Mouse (Mus musculus) hindbrain, embryonic 15.5 days (tissue): ENCODE results near the gene Bmp2. TPM values are rescaled to one million over a fixed set of nuclear protein-coding genes. Genes with fewer than 3 reads are reported as not detected.

Experiments used
- ATAC-seq: fragments of 200-750 bp; cut with Nextera tagmentation; 2 replicates; pipeline ENCODE4 v1.8.0; 2017; ENCODE audit warnings: low read depth, moderate number of reproducible peaks, moderate TSS enrichment; ENCODE audit not compliant: low FRiP score
- H3K27ac ChIP-seq: fragments of 300-500 bp; sonication (generic); replicated peaks from 2 replicates; pipeline ENCODE4 v1.5.1; 2015; ENCODE audit warnings: mild to moderate bottlenecking, inconsistent platforms
- H3K27me3 ChIP-seq: fragments of 300-500 bp; sonication (generic); 2 replicates; pipeline ENCODE4 v1.6.1; 2015; ENCODE audit warnings: control low read depth, inconsistent platforms
- H3K36me3 ChIP-seq: fragments of 300-500 bp; sonication (generic); 2 replicates; pipeline ENCODE4 v1.6.1; 2015; ENCODE audit warnings: control low read depth, inconsistent platforms
- H3K4me1 ChIP-seq: fragments of 300-500 bp; sonication (generic); replicated peaks from 2 replicates; pipeline ENCODE4 v1.6.1; 2015; ENCODE audit warnings: control low read depth, inconsistent platforms
- H3K4me2 ChIP-seq: fragments of 300-500 bp; sonication (generic); 2 replicates; pipeline ENCODE4 v1.6.1; 2015; ENCODE audit warnings: moderate library complexity, mild to moderate bottlenecking, inconsistent platforms
- H3K4me3 ChIP-seq: fragments of 300-500 bp; sonication (generic); 2 replicates; pipeline ENCODE4 v1.5.1; 2015; ENCODE audit warnings: mild to moderate bottlenecking, inconsistent platforms
- H3K9ac ChIP-seq: fragments of 300-500 bp; sonication (generic); 2 replicates; pipeline ENCODE4 v1.6.1; 2015; ENCODE audit warnings: inconsistent platforms
- H3K9me3 ChIP-seq: fragments of 300-500 bp; sonication (generic); 2 replicates; pipeline ENCODE4 v1.6.1; 2016; ENCODE audit warnings: control low read depth, inconsistent platforms
- WGBS: fragments of 180-500 bp; shearing (Covaris S2); methylation state at CpG from one replicate; pipeline ENCODE4 v1.1.7; 2015; 5-methylcytosine and 5-hydroxymethylcytosine counted together
- polyA plus RNA-seq: library from polyadenylated mRNA; unstranded; fragments of >200 nt; fragmentation: Nextera tagmentation; extraction: Ambion mirVana; gene quantifications from 2 replicates; pipeline ENCODE4 v1.2.1, GENCODE M21; 2015

Gene Bmp2
- polyA plus RNA-seq, 1 experiment from 2014 or later: 3.6 TPM

DNA sequence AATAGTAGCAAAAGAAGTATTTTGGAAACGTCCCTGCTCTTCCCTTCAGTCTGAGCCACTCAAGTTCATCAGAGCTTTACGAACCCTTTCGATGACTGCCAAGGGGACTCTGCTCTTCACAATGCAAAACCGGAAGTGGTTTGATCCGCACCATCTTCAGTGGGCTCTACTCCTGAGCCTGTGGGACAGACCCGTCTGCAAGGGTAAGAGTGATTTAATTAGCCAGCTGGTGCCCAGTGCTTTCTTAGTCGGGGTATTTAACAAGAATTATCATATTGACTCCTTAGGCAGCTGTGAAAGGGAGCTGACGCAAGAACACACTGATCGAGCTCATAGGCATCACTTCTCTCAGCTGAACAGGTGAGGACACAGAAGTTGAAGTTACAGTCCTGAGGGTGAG is 16.5 kb upstream of the Bmp2 start:
- Histone ChIP-seq H3K4me2 (no peak overlapping the region), H3K27me3 (no peaks in the 10 kb centered on the region), H3K36me3 (no peaks in the 10 kb centered on the region), H3K4me3 (no peak overlapping the region), H3K27ac (no peak overlapping the region), H3K4me1 (no peaks in the 10 kb centered on the region), H3K9ac (no peak overlapping the region), H3K9me3 (no peaks in the 10 kb centered on the region)
- WGBS: 59% methylated on average over 9 of the region's 9 CpGs
- ATAC-seq: no peak

DNA sequence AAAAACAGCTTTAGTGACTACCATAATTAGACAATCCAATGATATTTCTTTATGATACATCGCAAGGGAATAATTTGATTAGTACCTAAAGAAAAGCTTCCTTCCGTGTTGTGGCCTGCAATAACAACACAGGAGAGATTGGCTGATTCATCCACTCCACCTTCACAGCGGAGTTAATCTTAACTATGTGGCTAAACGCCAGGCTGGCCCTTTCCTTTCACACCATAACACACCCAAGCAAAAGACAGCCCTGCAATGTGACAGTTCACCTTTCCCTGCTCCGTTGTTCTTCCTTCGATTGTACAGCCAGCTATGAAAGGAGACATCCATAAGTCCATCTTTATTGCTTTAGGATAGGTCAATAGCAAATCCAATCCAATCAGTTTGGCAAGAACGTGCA is 15.1 kb upstream of the Bmp2 start:
- Histone ChIP-seq H3K27me3 (no peaks in the 10 kb centered on the region), H3K9me3 (no peaks in the 10 kb centered on the region), H3K9ac (no peak overlapping the region), H3K4me3 (no peak overlapping the region), H3K27ac (no peak overlapping the region), H3K4me1 (no peaks in the 10 kb centered on the region), H3K4me2 (no peak overlapping the region), H3K36me3 (no peaks in the 10 kb centered on the region)
- no peak for ATAC-seq
- WGBS: 94% methylated on average over 7 of the region's 7 CpGs

- WGBS: 59% methylated on average over 1 of the region's 1 CpGs
- Histone ChIP-seq H3K9ac (no peak overlapping the region), H3K4me3 (no peak overlapping the region), H3K9me3 (no peaks in the 10 kb centered on the region), H3K36me3 (no peaks in the 10 kb centered on the region), H3K27ac (no peak overlapping the region), H3K27me3 (no peaks in the 10 kb centered on the region), H3K4me2 (no peak overlapping the region), H3K4me1 (no peaks in the 10 kb centered on the region)
- no peak for ATAC-seq
Measured at GRCm38 (mm10) chr2:133540702-133541101, 11.3 kb upstream of the Bmp2 start.

DNA sequence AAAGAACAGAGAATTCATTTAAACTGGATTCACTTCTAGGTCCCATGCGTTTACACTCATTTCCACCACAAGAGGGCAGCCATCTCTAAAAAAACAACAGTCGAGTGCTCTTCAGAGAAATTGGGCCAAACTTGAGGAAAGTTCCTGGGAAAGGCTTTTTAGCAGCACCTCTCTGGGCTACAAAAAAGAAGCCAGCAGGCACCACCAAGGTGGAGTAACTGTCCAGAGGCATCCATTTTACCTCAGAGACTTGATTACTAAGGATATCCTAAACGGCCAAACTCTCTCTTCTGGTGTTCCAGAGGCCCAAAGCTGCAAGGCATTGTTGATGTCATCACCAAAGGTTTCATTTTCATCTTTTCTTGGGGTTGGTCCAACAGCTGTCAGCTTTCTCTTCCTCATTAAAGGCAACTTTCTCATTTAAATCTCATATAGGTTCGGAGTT is 1.7 kb upstream of the Bmp2 start:
- peaks cover 38% of the 10 kb centered on the region for H3K27me3 ChIP-seq
- H3K4me3 ChIP-seq: no peak overlapping the region
- H3K4me1 ChIP-seq: peaks cover 26% of the 10 kb centered on the region
- 35% methylated on average over 4 of the region's 4 CpGs for WGBS
- no peaks in the 10 kb centered on the region for H3K36me3 ChIP-seq
- no peak overlapping the region for H3K9ac ChIP-seq
- no peaks in the 10 kb centered on the region for H3K9me3 ChIP-seq
- no peak for ATAC-seq
- no peak overlapping the region for H3K27ac ChIP-seq
- no peak overlapping the region for H3K4me2 ChIP-seq

DNA sequence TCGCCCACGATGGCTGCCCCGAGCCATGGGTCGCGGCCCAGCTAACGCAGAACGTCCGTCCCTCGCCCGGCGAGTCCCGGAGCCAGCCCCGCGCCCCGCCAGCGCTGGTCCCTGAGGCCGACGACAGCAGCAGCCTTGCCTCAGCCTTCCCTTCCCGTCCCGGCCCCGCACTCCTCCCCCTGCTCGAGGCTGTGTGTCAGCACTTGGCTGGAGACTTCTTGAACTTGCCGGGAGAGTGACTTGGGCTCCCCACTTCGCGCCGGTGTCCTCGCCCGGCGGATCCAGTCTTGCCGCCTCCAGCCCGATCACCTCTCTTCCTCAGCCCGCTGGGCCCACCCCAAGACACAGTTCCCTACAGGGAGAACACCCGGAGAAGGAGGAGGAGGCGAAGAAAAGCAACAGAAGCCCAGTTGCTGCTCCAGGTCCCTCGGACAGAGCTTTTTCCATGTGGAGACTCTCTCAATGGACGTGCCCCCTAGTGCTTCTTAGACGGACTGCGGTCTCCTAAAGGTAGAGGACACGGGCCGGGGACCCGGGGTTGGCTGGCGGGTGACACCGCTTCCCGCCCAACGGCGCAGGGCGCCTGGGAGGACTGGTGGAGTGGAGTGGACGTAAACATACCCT is 995 bp downstream of the Bmp2 start:
- Histone ChIP-seq H3K4me3 (peak overlapping the region; percentile 67), H3K4me1 (peaks cover 26% of the 10 kb centered on the region), H3K4me2 (peak overlapping the region; percentile 95), H3K9ac (peak overlapping the region; percentile 53), H3K27me3 (peaks cover 56% of the 10 kb centered on the region), H3K27ac (no peak overlapping the region), H3K9me3 (no peaks in the 10 kb centered on the region), H3K36me3 (no peaks in the 10 kb centered on the region)
- peak; percentile 20; the same call in 1 of the 2 replicates for ATAC-seq
- WGBS: 1% methylated on average over 48 of the region's 48 CpGs

DNA sequence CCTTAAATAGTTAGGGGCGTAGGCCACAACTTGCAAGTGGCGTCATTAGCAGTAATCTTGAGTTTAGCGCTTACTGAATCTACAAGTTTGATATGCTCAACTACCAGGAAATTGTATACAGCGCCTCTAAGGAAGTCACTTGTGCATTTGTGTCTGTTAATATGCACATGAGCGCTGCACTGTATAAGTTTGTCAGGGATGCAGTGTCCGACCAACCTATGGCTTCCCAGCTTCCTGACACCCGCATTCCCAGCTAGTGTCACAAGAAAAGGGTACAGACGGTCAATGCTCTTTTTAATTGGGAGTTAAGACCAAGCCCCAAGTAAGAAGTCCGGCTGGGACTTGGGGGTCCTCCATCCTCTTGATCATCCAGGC is 1.9 kb downstream of the Bmp2 start:
- Histone ChIP-seq H3K4me3 (peak overlapping the region; percentile 67), H3K4me2 (peak overlapping the region; percentile 95), H3K36me3 (no peaks in the 10 kb centered on the region), H3K9ac (peak overlapping the region; percentile 39; the same call in 1 of the 2 replicates), H3K27ac (no peak overlapping the region), H3K4me1 (peaks cover 26% of the 10 kb centered on the region), H3K9me3 (no peaks in the 10 kb centered on the region), H3K27me3 (peaks cover 56% of the 10 kb centered on the region)
- 35% methylated on average over 9 of the region's 9 CpGs for WGBS
- ATAC-seq: no peak

DNA sequence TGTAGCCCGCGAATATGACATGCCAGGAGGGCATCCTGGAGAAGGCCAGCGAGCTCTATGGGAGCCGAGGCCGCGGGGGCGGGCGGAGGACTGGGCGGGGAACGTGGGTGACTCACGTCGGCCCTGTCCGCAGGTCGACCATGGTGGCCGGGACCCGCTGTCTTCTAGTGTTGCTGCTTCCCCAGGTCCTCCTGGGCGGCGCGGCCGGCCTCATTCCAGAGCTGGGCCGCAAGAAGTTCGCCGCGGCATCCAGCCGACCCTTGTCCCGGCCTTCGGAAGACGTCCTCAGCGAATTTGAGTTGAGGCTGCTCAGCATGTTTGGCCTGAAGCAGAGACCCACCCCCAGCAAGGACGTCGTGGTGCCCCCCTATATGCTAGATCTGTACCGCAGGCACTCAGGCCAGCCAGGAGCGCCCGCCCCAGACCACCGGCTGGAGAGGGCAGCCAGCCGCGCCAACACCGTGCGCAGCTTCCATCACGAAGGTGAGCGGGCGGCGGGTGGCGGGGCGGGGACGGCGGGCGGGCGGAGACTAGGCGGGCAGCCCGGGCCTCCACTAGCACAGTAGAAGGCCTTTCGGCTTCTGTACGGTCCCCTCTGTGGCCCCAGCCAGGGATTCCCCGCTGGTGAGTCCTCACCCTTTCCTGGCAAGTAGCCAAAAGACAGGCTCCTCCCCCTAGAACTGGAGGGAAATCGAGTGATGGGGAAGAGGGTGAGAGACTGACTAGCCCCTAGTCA is 2.5 kb downstream of the Bmp2 start:
- no peaks in the 10 kb centered on the region for H3K36me3 ChIP-seq
- ATAC-seq: peak; percentile 63
- peaks cover 56% of the 10 kb centered on the region for H3K27me3 ChIP-seq
- H3K4me1 ChIP-seq: peaks cover 26% of the 10 kb centered on the region
- WGBS: under 1% methylated on average over 55 of the region's 55 CpGs
- no peak overlapping the region for H3K27ac ChIP-seq
- H3K9ac ChIP-seq: peak overlapping the region; percentile 39
- peak overlapping the region; percentile 67 for H3K4me3 ChIP-seq
- H3K4me2 ChIP-seq: peak overlapping the region; percentile 95
- H3K9me3 ChIP-seq: no peaks in the 10 kb centered on the region

DNA sequence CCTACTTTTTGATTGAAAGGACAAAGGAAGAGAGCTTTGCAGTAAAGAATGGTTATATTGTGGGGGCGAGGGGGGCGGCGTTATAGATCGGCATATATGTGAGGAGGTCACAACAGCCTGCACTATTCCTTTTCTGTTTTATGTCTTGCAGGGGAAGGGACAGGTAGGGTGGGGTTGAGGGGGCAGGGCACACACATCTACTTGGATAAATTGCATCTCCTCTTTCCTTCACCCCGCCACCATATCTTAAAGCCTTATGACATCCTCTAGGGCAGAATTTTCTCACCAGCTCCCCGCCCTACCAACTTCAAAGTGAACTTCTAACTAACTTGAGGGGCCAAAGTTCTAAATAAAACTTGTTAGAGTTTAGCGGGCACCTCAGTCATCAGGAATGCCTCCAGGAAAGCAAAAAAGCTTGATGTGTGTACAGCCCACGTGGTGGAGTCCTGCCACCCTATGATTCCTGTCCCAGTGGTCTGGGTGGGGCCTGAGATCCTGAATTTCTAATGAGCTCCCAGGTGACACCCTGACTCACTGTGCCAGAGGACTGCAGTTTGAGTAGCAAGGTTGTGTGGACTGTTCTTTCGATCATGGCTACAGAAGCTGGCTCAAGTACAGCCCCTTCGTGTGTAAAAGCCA is 12.4 kb downstream of the Bmp2 start:
- Histone ChIP-seq H3K36me3 (no peaks in the 10 kb centered on the region), H3K4me1 (no peaks in the 10 kb centered on the region), H3K9me3 (no peaks in the 10 kb centered on the region), H3K4me2 (no peak overlapping the region), H3K27me3 (no peaks in the 10 kb centered on the region), H3K27ac (no peak overlapping the region), H3K4me3 (no peak overlapping the region), H3K9ac (no peak overlapping the region)
- ATAC-seq: no peak
- 86% methylated on average over 10 of the region's 10 CpGs for WGBS

DNA sequence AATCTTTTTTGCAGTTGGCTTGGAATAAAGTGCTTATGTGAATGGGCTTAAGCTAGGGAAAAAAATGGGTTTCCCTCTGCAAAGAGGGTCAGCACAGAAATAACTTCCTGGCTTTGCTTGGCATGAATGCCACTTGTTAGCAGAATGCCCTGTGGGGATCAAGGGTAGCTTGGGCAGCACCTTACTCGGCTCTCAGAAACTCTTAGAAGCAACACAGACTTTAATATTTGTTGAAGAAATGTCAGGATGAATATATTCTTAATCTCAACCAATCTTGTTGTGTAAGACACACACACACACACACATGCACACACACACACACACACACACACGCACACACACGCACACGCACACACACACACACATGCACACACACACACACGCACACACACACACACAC is 13.5 kb downstream of the Bmp2 start:
- H3K4me2 ChIP-seq: no peak overlapping the region
- no peaks in the 10 kb centered on the region for H3K4me1 ChIP-seq
- H3K27ac ChIP-seq: no peak overlapping the region
- WGBS: 83% methylated on average over 5 of the region's 5 CpGs
- ATAC-seq: no peak
- H3K27me3 ChIP-seq: no peaks in the 10 kb centered on the region
- H3K9me3 ChIP-seq: no peaks in the 10 kb centered on the region
- no peak overlapping the region for H3K9ac ChIP-seq
- no peak overlapping the region for H3K4me3 ChIP-seq
- H3K36me3 ChIP-seq: no peaks in the 10 kb centered on the region

DNA sequence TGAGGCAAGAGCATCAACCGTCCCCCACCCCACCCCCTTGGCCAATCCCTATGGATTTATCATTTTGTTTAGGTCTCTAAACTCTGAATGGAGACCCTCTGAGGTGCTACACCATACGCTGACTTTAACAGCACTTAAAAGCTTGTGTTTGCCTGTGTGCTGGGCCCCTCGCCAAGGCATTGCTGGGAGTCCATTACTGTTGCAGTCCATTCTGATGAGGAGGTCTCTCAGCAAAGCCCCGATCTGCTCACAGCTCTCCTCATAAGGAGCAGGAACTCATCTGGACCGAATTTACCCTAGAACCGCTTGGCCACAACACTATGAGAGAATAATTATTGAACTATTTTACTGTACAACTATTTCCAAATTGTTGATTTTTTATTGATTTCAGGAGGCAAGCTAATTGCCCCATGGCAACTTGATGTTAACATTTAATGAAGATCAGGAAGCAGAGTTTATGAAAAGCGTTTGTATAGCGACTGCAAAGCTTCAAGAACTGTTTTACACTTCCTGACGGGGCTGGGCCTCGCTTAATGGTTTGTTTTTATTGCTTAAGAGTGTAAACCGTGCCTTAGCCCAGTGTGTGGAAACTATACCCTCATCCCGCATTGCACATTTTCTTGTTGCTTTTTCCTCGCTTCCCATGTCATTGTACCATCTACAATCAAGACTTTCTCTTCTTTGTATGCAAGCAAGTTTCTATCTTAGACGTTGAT is 14.2 kb downstream of the Bmp2 start:
- H3K4me1 ChIP-seq: no peaks in the 10 kb centered on the region
- no peaks in the 10 kb centered on the region for H3K9me3 ChIP-seq
- no peaks in the 10 kb centered on the region for H3K36me3 ChIP-seq
- H3K4me3 ChIP-seq: no peak overlapping the region
- no peak overlapping the region for H3K9ac ChIP-seq
- WGBS: 76% methylated on average over 14 of the region's 14 CpGs
- no peak overlapping the region for H3K27ac ChIP-seq
- H3K4me2 ChIP-seq: no peak overlapping the region
- H3K27me3 ChIP-seq: no peaks in the 10 kb centered on the region
- no peak for ATAC-seq

- H3K4me3 ChIP-seq: no peak overlapping the region
- H3K4me2 ChIP-seq: no peak overlapping the region
- H3K9ac ChIP-seq: no peak overlapping the region
- 62% methylated on average over 12 of the region's 12 CpGs for WGBS
- H3K4me1 ChIP-seq: peaks cover 5% of the 10 kb centered on the region
- no peak overlapping the region for H3K27ac ChIP-seq
- H3K36me3 ChIP-seq: no peaks in the 10 kb centered on the region
- no peak for ATAC-seq
- H3K9me3 ChIP-seq: no peaks in the 10 kb centered on the region
- no peaks in the 10 kb centered on the region for H3K27me3 ChIP-seq
Measured at GRCm38 (mm10) chr2:133591562-133592255, 39.8 kb downstream of the Bmp2 start.
